Mouse (Mus musculus) urinary bladder, postnatal 4 days (tissue): ENCODE data around the gene Cnnm1.

ENCODE experiments used
- DNase-seq, 2 experiments: peaks; one replicate each; pipeline ENCODE4 v3.0.0; 2021 to 2022; ENCODE audit warnings: low spot score in 2 of 2

Gene Cnnm1

GRCm38 (mm10) chr19:43440112-43440737 is at the start of gene Cnnm1:
TSS of gene Cnnm1 (plus strand) at chr19:43440436.
- DNase-seq, result peak in 1 of 2 experiments; percentile 33

DNA sequence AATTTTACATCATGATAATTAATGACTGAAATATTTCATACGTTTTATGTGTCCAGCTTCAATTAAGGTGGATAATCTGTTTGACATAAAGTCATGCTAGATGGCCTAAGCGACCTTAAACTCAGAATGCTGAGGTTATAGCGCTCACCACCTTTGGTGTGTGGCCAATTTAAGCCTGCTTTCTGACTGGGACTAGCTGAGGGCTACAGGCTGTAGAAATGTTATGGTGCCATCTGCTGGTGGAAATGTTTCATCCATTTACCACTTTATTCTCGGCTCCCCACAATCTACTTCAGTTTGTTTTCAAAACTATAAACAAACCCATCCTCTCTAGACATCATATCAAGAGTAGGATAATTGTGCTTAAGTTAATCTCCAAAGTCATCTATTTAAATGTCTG is 43.9 kb upstream of the Cnnm1 start:
- DNase-seq, result no peak

DNA sequence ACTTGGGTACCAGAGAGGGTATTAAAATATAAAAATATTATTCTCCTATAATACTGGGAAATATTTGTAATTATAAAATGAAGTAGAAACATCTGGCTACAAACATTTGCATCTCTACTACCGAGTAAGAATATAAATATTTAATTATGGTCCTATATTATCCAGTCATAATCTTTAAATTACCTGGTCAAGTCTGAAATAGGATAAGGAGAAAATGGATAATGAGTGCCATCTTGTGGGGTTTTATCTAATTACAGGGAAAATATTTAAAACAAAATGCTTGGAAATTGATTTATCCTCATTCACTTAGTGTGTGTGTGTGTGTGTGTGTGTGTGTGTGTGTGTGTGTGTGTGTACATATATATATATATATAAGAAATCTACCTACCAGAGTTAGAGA is 33.1 kb upstream of the Cnnm1 start:
- DNase-seq, result no peak

DNA sequence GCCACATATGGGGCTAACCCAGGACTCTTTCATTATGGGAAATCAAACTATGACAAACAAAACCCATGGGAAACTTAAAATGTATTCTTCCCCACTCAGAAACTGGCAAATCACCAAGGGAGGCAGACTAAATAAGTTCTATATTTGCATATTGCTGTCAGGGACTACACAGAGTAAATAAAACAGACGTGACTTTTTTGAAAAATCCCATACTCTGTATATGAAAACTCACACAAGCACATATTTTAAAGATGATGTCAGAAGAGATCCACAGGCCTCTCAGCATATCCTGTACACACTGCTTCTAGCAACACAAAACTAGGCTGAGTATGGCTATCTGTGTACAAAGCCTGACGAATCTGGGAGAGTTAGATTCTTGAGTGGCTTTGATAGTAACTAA is 24.7 kb upstream of the Cnnm1 start:
- no peak for DNase-seq

- no peak for DNase-seq
These were observed 19.7 kb upstream of the Cnnm1 start for GRCm38 (mm10) chr19:43420506-43420905.

GRCm38 (mm10) chr19:43424082-43424481 is 16.2 kb upstream of the Cnnm1 start:
- no peak for DNase-seq

DNA sequence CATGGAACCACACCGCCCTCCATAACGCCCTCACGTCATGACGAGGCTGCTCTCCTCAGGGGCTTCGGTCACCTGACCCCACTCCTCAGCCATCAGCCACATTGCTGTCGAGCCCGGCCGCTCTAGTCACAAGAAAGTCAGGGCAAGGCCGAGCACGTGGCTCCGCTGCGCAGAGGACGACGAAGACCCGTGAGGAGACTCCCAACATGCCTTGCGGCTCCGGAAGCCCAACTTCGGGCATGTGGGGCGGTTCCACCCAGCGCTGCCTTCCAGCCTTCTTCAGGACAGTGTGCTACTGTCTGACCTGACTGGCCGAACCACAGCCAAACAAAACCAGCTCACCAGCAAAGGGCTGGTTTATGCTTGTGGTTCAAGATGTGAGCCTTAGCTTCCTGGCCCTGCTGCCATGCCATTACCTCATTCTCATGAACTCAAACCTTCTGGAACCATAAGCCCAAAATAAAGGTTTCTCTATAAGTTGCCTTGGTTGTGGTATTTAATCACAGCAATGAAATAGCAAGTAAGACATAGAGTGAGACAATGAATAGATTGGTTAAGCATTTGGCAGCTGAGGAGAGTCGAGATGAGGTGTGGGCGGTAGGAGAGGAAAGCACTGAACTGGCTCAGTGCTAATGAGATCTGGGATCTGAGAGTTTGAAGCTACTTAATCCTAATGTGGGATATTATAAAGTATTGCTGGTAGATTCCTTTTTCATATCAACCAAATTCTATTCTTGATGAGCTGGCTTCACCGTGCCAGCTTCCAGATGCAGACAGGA is 12.6 kb upstream of the Cnnm1 start:
- no peak for DNase-seq

- DNase-seq, result no peak
These were observed 990 bp upstream of the Cnnm1 start for GRCm38 (mm10) chr19:43439246-43439645.

DNA sequence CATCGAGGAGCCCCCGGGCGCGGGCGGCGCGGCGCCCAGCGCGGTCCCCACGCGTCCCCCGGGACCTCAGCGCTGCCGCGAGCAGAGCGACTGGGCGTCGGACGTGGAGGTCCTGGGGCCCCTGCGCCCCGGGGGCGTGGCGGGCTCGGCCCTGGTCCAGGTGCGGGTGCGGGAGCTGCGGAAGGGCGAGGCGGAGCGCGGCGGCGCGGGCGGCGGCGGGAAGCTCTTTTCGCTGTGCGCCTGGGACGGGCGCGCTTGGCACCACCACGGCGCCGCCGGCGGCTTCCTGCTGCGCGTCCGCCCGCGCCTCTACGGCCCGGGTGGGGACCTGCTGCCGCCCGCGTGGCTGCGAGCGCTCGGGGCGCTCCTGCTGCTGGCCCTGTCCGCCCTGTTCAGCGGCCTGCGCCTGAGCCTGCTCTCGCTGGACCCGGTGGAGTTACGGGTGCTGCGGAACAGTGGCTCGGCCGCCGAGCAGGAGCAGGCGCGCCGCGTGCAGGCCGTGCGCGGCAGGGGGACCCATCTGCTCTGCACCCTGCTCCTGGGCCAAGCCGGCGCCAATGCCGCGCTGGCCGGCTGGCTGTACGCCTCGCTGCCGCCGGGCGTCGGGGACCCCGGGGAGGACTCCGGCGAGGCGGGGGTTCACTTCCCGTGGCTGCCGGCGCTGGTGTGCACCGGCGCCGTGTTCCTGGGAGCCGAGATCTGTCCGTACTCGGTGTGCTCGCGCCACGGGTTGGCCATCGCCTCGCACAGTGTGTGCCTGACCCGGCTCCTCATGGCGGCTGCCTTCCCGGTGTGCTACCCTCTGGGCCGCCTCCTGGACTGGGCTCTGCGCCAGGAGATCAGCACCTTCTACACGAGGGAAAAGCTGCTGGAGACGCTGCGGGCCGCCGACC is 778 bp downstream of the Cnnm1 start:
- no peak for DNase-seq

DNA sequence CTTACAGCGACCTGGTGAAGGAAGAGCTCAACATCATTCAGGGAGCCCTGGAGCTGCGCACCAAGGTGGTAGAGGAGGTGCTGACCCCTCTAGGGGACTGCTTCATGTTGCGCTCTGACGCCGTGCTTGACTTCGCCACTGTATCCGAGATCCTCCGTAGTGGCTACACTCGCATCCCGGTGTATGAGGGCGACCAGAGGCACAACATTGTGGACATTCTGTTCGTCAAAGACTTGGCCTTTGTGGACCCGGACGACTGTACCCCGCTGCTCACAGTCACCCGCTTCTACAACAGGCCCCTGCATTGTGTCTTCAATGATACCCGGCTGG is 1.4 kb downstream of the Cnnm1 start:
- no peak for DNase-seq

DNA sequence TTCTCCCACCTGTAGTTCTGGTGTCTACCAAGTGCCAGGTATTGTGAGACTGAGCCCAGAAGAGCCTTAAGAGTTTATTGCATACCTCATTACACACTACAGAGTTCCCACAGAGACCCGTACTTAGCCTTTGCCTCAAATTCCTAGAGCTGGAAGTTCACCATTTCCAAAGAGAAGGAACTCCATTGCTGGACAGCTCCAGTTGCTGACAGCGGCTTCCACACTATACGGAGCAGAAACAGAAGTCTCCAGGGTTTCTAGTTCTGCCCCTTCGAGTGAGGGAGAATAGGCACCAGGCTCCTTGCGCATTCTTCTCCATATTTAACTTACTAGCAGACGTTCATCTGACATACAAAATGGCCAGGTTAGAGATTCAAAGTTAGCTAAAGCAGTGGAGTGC is 2.0 kb downstream of the Cnnm1 start:
- DNase-seq, result no peak

DNA sequence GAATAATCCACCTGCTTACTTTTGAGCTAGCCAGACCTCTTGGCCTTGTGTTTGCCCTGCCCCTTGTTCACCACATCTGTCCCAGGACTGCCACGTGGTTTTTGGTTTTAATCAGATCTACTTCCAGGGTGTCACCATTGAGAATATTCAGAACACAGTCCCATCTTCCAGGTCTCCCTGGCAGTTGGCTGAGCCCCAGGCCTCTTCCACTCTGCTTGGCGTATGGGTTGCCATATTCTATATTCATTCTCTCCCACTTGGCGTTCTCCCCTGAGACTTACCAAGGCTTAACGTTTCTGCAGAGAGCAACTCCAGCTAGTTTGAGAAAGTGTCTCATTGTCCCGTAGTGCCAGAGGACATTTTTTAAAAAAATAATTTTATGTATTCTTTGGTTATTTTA is 2.7 kb downstream of the Cnnm1 start:
- no peak for DNase-seq

DNA sequence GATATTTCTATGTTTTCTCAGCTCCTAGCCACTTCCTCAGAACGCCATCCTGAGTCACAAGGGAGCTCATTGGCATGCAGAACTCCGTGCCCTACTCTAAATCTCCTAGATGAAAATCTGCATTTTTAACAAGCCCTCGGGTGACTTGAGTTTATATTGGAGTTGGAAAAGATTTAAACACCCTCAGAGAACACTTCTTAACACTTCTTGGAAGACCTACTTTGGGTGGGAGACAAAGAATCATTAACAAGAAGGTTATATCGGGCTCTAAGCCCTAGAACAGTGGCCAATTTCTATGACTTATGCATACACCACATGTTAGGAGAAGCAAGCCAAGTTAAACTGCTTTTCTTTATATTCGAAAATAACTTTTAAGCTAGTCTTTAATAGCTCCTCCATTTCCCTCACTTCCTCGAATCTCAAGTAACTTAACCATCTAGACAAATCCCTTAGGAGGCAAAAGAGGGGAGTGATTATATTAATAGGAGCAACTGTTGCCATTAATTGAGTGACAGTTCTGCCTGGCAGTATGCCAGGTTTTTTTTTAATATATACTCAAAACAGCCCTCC is 4.5 kb downstream of the Cnnm1 start:
- no peak for DNase-seq

DNA sequence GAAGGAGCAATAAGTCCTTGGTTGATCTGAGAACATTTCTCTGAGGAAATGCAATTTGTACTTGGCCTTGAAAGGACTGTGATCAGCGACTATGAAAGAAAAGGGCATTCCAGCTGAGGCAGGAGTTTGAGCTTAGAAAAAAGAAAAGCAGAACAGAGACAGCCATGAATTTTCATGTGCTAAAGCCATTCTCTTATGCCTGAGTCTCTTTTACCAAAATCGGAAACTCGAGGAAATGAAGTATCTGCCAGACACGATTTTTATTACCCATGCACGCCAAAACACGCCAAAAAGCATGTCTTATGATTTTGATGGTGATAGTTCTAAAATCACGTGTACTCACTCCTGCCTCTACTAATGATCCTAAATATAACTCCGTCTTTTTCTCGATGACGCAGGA is 11.3 kb downstream of the Cnnm1 start:
- DNase-seq, result no peak

DNA sequence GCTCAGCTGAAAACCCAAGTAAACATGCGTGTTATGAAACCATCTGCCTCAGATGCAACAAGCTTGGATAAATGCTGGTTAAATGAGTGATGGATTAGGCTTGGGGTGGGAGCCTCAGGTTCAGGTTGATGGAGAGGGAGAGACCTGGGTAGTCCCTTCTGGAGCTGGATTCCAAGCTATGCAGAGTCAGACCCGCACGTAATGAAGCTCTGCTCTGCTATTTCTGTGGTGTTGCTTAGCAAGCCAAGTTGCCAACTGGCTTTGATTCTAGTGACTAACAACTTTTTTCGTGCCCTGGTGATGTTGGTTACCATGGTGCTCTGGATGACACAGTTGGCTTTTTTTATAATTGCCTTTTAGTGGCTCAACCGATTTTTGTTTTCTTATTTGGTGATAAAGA is 11.9 kb downstream of the Cnnm1 start:
- no peak for DNase-seq

GRCm38 (mm10) chr19:43453025-43453424 is 12.8 kb downstream of the Cnnm1 start:
- DNase-seq, result no peak

GRCm38 (mm10) chr19:43459948-43460347 is 19.7 kb downstream of the Cnnm1 start:
- DNase-seq, result no peak

GRCm38 (mm10) chr19:43460481-43460880 is 20.2 kb downstream of the Cnnm1 start:
- no peak for DNase-seq

GRCm38 (mm10) chr19:43462141-43462540 is 21.9 kb downstream of the Cnnm1 start:
- DNase-seq, result no peak

GRCm38 (mm10) chr19:43463546-43464293 is 23.5 kb downstream of the Cnnm1 start:
- no peak for DNase-seq

GRCm38 (mm10) chr19:43464294-43464687 is 24.1 kb downstream of the Cnnm1 start:
- DNase-seq, result no peak

DNA sequence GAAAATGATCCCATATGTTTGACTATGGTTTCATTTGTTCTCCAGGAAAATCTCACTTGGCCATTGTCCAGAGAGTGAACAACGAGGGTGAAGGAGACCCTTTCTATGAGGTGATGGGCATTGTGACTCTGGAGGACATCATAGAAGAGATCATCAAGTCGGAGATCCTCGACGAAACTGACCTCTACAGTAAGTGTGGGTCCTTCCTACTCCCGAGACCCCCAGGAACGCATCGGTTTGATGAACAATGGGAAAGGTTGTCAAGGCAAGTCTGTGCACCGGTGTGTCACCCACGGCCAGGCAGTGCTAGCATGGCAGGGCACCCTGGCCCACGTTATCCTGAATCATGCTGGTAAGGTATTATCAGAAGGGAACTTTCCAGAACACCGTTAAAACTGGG is 24.8 kb downstream of the Cnnm1 start:
- DNase-seq, result no peak
